Mouse (Mus musculus) urinary bladder, postnatal 14 days (tissue): ENCODE measurements at regions not wholly inside any gene's neighbourhood (a gene's known extent, or its start where the extent isn't known, plus 50 kb on each side); places are given as distances from the start of the nearest gene placed in this dataset.
"Not testable (repeated sequence)": the region's sequence is repeated elsewhere in the genome, so short reads cannot be mapped to it uniquely, and the experiment has no call there.

ENCODE experiments used
- DNase-seq: peaks from one replicate; pipeline ENCODE4 v3.0.0; 2021; ENCODE audit warnings: low spot score

DNA sequence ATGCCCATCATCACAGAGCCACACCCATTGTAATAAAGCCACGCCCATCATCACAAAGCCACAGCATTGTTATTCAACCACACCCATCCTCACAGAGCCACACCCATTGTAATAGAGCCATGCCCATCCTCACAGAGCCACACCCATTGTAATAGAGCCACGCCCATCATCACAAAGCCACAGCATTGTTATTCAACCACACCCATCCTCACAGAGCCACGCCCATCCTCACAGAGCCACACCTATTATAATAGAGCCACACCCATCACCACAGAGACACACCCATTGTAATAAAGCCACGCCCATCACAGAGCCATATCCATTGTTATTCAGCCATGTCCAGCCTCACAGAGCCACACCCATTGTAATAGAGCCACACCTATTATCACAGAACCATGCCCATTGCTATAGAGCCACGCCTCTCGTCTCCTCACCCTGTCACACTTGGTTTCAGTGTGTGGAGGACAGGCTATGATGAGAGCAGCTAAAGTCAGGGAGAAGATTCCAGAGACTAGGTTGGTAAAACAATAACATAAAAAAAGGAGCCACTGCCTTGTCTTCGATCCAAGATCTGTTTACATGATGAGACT, 85.6 kb downstream of the Gxylt1 start:
- DNase-seq, result no peak

DNA sequence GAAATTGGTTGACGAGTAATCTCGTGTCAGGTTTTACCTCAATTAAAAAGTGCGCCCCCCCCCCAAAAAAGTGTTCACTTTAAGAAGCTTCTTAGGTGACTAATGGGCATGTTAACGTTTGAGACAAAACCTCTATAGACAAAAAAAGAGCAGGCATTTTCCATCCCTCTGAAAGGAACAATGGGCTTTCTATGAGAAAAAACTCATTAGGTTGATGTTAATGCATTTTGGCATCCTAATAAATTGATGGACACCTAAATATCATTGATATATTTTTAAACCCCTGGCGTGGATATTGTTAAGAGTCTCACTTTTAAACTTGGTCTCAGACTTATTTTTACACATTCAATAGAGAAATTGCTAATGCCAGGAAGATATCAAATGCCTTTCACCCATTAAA, 98.8 kb downstream of the Gxylt1 start:
- DNase-seq, result no peak

DNA sequence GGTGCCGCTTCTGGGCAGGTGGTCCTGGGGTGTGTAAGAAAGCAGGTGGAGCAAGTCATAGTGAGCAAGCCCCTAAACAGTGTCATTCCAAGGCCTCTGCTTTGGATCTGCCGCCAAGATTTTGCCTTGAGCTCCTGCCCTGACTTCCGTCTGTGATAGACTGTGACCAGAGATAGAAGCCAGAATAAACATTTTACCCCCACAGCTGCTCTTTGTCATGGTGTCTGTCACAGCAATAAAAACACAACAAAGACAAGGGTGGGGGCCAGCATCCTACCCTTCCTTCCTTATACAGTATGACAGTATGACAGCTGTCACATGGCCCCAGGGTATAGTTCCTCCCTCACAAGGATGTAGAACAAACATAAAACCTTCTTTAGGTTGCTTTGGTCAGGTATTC, 106.2 kb downstream of the Gxylt1 start:
- no peak for DNase-seq

- no peak for DNase-seq
Observed at GRCm38 (mm10) chr15:93167451-93167850, 107.5 kb downstream of the Gxylt1 start.

- no peak for DNase-seq
Observed at GRCm38 (mm10) chr15:93161924-93162910, 112.8 kb downstream of the Gxylt1 start.

- DNase-seq, result no peak
Observed at GRCm38 (mm10) chr15:93161329-93161728, 113.7 kb downstream of the Gxylt1 start.

GRCm38 (mm10) chr15:93155756-93156155, 119.2 kb downstream of the Gxylt1 start:
- no peak for DNase-seq

- DNase-seq, result no peak
Observed at GRCm38 (mm10) chr15:93154022-93154421, 121.0 kb downstream of the Gxylt1 start.

DNA sequence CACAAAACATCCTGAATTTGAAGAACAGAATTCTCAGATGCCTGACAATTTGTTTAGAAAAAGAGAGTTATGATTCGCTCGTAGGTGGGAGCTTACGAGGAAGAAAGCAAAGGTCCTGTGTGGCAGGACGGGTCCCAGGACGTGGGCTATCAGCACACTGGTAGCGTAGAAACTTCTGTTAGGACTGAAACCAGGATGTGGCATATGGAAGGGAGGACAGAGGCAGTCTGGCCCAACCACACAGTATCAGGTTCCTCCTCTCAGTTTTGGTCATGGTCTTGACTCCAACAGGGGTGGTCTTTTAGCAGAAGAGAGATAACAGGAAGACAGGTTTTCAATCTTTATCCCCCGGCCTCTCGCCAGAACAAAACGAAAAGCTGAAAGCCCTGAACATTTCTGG, 130.1 kb downstream of the Gxylt1 start:
- no peak for DNase-seq

GRCm38 (mm10) chr15:93144264-93144663, 130.7 kb downstream of the Gxylt1 start:
- no peak for DNase-seq

DNA sequence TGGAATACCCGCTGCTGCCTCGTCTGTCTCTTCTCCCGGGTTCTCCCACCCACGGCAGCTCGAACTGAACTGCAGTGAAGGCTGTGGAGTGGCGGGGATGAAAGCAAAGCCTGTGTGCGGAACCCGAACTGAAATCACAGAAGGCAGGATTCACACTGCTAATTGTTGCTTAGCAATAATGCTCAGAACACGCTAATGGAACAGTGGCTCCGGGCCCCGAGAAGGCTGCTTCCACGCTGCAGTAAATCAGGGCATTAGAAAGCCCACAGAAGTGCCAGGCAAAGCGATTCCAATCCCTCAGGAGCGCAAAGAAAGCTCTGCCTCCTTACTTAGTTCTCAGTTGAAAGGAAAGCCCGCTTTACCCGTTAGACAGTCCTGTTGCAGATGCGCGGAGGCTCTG, 141.6 kb downstream of the Gxylt1 start:
- no peak for DNase-seq

DNA sequence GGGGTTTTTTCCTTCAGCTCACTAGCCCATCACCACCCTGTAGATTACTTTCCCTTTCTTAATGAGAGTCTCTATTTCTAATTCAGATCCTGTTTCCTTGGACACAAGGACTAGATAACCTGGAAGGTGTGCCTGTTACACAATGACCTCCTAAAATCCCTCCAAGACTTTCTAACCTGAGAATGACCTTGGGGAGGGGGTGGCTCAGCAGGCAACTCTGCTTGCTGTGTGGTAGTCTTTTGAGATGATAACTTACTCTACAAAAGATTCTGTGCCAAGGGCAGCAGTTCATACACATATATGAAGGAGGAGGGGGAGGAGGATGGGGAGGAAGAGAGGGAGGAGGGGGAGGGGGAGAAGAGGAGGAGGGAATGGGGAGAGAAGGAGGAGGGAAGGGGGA, 143.9 kb downstream of the Gxylt1 start:
- DNase-seq, result no peak

GRCm38 (mm10) chr15:93125261-93125660, 149.7 kb downstream of the Gxylt1 start:
- no peak for DNase-seq

DNA sequence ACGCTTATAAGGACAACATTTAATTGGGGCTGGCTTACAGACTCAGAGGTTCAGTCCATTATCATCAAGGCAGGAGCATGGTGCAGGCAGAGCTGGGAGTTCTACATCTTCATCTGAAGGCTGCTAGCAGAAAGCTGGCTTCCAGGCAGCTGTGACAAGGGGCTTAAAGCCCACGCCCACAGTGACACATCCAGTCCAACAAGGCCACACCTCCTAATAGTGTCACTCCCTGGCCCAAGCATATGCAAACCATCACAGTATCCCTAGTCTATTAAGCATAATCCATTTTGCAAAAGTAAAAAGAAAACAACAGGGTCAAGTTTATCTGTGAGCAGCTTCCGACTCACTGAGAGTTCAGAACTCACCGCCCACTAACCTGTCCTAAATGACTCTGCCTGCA, 153.8 kb downstream of the Gxylt1 start:
- peak; percentile 4 for DNase-seq

GRCm38 (mm10) chr15:93117806-93118205, 157.2 kb downstream of the Gxylt1 start:
- DNase-seq, result not testable (repeated sequence)

DNA sequence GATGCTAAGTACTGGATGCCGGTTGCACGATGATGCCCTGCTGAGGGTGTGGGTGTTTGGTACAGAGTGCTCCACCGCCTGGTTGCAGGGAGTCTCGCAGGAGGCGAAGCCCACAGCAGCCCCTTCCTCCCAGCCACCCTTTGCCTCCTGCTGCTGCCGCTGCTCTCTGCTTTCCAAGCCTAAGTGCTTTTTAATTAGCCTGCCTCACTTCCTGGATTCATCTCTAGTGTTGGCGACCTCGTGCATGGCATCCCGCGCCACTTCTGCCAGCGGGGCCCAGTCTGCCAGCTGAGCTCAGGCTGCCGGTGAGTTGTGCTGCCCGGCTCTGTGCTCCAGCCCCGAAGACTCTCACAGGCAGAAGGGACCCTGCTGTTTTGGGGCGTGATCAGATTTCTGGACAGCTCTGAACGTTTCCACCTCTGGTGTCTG, 159.3 kb downstream of the Gxylt1 start:
- DNase-seq, result no peak

DNA sequence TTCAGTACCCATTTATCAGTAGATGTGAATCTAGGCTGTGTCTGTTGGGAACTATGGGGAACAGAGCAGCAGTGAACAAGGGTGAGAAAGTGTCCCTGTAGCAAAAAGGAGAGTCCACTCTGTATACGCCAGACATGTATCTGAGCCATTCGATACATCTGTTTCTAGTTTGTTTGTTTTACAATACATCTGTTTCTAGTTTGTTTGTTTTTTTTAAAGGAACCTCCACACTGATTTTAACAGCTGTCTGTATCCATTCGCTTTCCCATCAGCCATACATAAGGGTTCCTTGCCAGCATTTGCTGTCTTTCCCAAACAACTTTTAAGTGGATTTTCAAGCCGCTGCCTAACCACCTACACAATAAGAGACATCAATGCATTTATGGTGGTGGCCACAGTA, 170.0 kb downstream of the Gxylt1 start:
- no peak for DNase-seq

- DNase-seq, result peak; percentile 13
Observed at GRCm38 (mm10) chr15:93103426-93103825, 171.6 kb downstream of the Gxylt1 start.

DNA sequence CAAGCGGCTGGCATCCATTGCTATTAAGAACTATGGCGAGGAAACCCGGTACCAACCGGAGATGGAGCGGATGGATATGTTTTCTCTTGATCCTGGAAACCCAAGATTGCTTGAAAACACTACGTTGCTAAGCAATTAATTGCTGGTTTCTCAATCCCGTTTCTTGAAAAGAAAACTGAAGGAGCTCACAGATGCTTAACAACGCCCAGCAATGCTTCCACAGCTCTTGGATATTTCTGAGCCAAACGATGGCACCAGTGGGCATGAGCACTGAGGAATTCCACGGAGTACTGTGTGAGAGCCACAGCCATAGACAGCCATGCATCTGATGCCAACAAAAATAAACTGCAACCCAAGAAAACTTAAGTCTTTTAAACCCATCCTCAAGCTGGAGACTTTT, 173.1 kb downstream of the Gxylt1 start:
- DNase-seq, result no peak

- DNase-seq, result no peak
Observed at GRCm38 (mm10) chr15:93100837-93101236, 174.1 kb downstream of the Gxylt1 start.

GRCm38 (mm10) chr15:93099840-93100239, 175.1 kb downstream of the Gxylt1 start:
- DNase-seq, result no peak

DNA sequence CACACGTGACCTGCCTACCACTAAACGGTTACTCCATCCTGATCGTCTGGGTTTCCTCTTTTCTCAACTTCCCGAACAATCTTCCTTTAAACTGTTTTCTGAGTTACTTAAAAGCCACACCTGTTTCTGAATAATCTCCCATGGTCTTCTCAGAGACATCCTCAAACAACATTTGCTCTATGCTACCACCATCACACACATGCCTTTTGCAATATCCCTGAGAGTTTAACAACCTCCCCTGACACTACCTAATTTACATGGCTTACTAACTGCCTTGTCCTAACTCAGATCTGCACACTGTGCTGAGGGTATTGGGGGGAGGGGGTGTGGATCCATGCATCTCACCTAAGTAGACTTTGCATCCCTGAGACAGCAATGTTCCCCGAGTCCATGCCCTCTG, 178.6 kb downstream of the Gxylt1 start:
- no peak for DNase-seq

GRCm38 (mm10) chr15:93095224-93095623, 179.8 kb downstream of the Gxylt1 start:
- DNase-seq, result no peak
